Mouse (Mus musculus): ENCODE data around the gene Timm8a2. TPM values are rescaled to one million over a fixed set of nuclear protein-coding genes. Genes with fewer than 3 reads are reported as not detected.

Timm8a2 gene
- polyA plus RNA-seq, 1 experiment from 2014 or later, result not detected

DNA sequence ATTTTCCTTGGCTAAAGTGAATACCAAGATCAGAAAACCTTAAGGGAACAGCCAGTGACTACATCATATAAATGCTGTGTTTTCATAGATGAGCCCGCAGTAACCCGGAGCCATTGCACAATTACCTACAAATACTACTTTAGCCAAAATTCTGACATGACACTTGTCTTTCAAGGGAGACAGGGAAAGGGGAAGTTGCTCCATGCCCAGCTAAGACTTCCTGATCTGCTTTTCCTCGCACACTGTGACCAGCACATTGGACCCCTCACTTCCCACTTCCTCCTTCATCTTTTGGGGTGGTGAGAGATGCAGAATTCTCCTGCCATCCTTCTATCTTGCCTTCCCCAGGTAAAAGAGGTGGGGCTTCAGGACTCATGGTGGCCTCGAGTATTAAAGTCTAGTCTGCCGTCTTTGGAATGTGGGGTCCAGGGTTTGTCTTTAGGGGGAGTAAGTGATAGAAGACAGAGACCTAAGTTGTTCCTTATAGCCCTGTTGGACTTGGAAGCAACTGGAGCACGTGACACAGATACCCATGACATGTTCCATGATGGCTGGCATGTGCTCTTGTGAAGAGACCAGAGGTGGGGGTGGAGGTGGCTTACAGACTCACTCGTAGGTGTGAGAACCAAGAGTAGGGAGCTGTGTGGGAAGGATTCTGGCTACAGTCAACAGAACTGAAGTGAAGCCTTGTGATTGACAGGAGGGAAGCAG is 39.5 kb upstream of the Timm8a2 start:
- Histone ChIP-seq H3K4me3 (no peak overlapping the region), H3K4me1 (no peaks in the 10 kb centered on the region), H3K27ac (replicated peaks) (no peak overlapping the region), H3K4me2 (replicated peaks) (no peak overlapping the region), H3K36me3 (peaks cover 8% of the 10 kb centered on the region; the same call in 1 of the 2 replicates), H3K27me3 (no peaks in the 10 kb centered on the region), H3K9ac (replicated peaks) (no peak overlapping the region), H3K9me3 (no peaks in the 10 kb centered on the region)
- ATAC-seq (replicated peaks), result no peak
- 95% methylated on average over 7 of the region's 7 CpGs for WGBS

DNA sequence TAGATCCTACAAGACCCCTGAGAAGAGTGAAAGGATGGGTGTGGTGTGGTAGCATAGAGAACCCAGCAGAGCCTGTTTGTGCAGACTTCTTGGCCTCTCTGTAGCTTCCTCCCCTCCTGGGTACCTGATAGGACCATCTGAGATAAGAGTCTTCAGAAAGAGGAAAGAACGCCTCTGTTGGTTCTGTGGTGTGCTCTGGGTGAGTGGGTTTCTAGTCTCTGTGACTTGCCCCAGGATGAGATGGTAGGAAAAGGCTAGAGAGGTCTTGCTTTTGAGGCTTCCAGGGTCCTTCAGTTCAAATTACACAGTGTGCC is 39.0 kb upstream of the Timm8a2 start:
- ATAC-seq (replicated peaks), result no peak
- no peak overlapping the region for H3K9ac ChIP-seq (replicated peaks)
- no peak overlapping the region for H3K4me3 ChIP-seq
- no peak overlapping the region for H3K4me2 ChIP-seq (replicated peaks)
- no peaks in the 10 kb centered on the region for H3K9me3 ChIP-seq
- no peaks in the 10 kb centered on the region for H3K27me3 ChIP-seq
- 100% methylated on average over 1 of the region's 1 CpGs for WGBS
- no peaks in the 10 kb centered on the region for H3K4me1 ChIP-seq
- H3K36me3 ChIP-seq, result peaks cover 8% of the 10 kb centered on the region; the same call in 1 of the 2 replicates
- H3K27ac ChIP-seq (replicated peaks), result no peak overlapping the region

DNA sequence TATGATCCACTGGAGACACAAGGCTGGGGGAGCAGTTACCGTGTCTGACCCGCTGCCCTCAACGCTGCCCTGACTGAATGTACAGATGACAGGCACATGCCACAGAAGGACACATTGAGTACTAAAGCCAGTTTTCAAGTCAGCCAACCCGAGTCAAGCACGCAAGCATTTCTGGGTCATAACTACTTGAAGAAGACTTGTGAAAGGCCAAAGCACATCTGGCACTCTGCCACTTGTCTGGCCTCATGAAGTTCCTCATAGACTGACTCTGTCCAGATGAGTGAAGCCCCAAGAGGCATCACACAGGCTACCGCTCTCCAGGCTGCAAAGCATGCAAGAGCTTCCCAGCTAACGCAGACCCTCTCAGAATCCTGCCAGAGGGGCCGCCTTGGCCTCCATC is 37.7 kb upstream of the Timm8a2 start:
- ATAC-seq (replicated peaks), result no peak
- Histone ChIP-seq H3K4me3 (no peak overlapping the region), H3K4me1 (no peaks in the 10 kb centered on the region), H3K27ac (replicated peaks) (no peak overlapping the region), H3K9ac (replicated peaks) (no peak overlapping the region), H3K27me3 (no peaks in the 10 kb centered on the region), H3K4me2 (replicated peaks) (no peak overlapping the region), H3K36me3 (peaks cover 8% of the 10 kb centered on the region; the same call in 1 of the 2 replicates), H3K9me3 (no peaks in the 10 kb centered on the region)
- 94% methylated on average over 8 of the region's 8 CpGs for WGBS

DNA sequence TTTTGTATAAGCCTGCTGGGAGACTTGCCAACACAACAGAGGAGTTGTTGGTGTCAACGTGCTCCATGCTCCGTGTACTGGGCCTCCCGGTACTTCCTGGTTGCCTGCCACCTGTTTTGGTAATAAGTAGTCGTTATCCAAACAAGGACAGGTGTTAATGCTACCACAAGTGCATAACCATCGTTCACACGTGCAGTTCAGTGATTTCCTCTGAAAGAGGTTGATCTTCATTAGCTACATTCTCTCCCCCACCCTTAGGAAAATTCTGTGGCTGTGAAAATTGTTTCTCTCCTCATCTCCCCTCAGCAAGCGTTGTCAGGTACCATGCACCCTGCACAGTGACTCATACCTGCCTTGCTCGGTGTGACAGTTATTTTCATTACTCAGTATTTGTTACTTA is 35.0 kb upstream of the Timm8a2 start:
- H3K27me3 ChIP-seq, result no peaks in the 10 kb centered on the region
- H3K36me3 ChIP-seq, result peaks cover 8% of the 10 kb centered on the region; the same call in 1 of the 2 replicates
- H3K4me1 ChIP-seq, result no peaks in the 10 kb centered on the region
- H3K4me3 ChIP-seq, result no peak overlapping the region
- ATAC-seq (replicated peaks), result no peak
- WGBS, result 48% methylated on average over 8 of the region's 8 CpGs
- no peaks in the 10 kb centered on the region for H3K9me3 ChIP-seq
- H3K27ac ChIP-seq (replicated peaks), result no peak overlapping the region
- H3K4me2 ChIP-seq (replicated peaks), result no peak overlapping the region
- no peak overlapping the region for H3K9ac ChIP-seq (replicated peaks)

DNA sequence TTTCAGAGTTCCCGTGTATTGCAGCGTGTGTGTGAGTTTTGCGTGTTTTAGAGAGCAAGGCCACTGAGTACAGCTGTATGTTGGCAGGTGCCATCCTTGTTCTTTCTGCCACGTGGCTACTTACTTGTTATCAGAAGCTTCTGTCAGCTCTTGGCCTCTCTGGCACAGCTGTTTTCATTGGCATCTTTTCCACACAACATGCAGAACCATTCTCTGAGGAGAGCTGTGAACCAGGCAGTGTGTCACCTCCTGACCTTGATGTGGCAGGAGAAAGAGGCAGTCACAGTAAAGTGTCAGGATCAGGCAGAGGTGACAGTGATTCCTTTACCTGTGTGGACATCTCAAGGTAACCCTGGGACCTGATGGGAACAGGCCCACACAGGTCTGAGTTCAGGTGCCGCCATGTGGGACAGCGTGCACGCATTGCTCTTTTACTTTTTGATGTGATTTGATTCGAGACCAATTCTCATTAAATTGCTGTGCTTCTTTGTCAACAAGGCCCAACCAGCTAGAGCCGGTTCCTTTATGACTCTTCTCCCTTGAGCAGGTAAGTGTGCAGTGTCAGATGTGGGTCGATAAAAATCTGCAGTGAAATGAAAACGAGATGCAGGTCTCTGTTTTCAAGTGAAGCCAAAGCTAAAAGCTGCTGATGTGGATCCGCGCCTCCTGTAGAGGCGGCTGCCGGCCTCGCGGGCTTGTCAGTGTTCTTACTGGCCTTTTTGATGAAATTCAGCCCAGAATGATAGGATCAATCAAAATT is 33.9 kb upstream of the Timm8a2 start:
- no peak overlapping the region for H3K9ac ChIP-seq (replicated peaks)
- H3K4me1 ChIP-seq, result no peaks in the 10 kb centered on the region
- no peaks in the 10 kb centered on the region for H3K9me3 ChIP-seq
- no peak for ATAC-seq (replicated peaks)
- peaks cover 8% of the 10 kb centered on the region; the same call in 1 of the 2 replicates for H3K36me3 ChIP-seq
- H3K27ac ChIP-seq (replicated peaks), result no peak overlapping the region
- H3K4me3 ChIP-seq, result no peak overlapping the region
- no peak overlapping the region for H3K4me2 ChIP-seq (replicated peaks)
- no peaks in the 10 kb centered on the region for H3K27me3 ChIP-seq
- 91% methylated on average over 17 of the region's 17 CpGs for WGBS

DNA sequence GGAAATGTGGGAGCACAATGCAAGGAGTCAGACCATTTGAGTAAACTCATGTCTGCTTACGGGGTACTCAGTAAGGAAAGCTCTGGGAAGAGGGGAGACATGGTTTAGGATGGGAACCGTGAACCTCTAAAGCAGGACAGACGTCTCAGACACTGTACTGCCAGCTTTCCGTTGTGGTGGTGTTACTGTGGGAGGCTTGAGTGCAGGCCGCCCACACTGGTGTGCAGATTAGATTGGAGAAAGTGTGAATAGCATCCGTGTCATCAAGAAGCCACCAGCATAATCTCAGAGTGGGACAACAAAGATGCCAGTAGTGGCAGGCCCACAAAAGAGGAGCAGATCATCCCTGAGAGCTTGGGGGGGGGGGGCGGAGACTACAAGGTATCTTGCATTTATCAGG is 32.2 kb upstream of the Timm8a2 start:
- no peaks in the 10 kb centered on the region for H3K9me3 ChIP-seq
- no peak overlapping the region for H3K27ac ChIP-seq (replicated peaks)
- H3K9ac ChIP-seq (replicated peaks), result no peak overlapping the region

DNA sequence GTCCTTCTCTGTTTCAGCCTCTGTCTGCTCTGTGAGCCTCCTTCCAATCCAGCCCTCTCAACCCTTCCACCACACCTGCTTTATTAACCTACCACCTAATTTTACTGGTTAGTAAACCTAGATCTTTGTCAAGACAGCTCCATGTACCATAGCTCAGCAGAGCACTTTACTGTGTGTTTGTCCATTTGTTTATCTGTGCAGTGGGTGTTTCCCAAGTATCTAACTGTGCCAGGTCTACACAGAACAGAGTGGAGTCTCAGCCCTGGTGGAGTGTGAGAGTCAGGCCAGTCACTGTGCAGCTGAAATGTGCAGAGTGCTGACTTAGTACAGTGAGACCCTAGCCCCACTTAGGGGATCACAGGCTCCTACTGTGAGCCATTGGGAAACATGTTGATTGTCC is 30.7 kb upstream of the Timm8a2 start:
- no peaks in the 10 kb centered on the region for H3K9me3 ChIP-seq
- H3K4me1 ChIP-seq, result no peaks in the 10 kb centered on the region
- H3K9ac ChIP-seq (replicated peaks), result no peak overlapping the region
- H3K36me3 ChIP-seq, result peaks cover 3% of the 10 kb centered on the region; the same call in 1 of the 2 replicates
- ATAC-seq (replicated peaks), result no peak
- H3K27ac ChIP-seq (replicated peaks), result no peak overlapping the region
- no peaks in the 10 kb centered on the region for H3K27me3 ChIP-seq
- no peak overlapping the region for H3K4me3 ChIP-seq
- H3K4me2 ChIP-seq (replicated peaks), result no peak overlapping the region

More for the DNA sequence above, 32.2 kb upstream of the Timm8a2 start:
- Histone ChIP-seq H3K36me3 (no peaks in the 10 kb centered on the region), H3K4me1 (no peaks in the 10 kb centered on the region), H3K27me3 (no peaks in the 10 kb centered on the region), H3K4me2 (replicated peaks) (no peak overlapping the region), H3K4me3 (no peak overlapping the region)
- ATAC-seq (replicated peaks), result no peak
- 91% methylated on average over 7 of the region's 7 CpGs for WGBS

DNA sequence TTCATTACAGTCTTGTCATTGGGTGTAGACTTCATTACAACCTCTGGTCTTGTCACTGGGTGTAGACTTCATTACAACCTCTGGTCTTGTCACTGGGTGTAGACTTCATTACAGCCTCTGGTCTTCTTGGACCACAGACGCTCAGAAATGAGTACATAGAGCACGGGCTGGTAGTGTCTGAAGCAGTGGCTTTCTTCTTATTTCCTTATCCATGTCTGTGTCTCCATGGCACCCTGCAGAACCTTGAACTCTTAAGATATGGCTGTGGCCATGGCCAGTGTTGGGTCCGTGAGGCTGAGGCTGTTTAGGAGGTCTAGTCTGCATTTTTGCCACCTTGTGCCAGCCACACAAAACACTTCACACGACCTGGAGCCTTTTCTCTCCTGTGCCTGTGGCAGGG is 26.2 kb upstream of the Timm8a2 start:
- H3K27me3 ChIP-seq, result no peaks in the 10 kb centered on the region
- H3K9me3 ChIP-seq, result no peaks in the 10 kb centered on the region
- H3K4me1 ChIP-seq, result no peaks in the 10 kb centered on the region
- no peak overlapping the region for H3K4me3 ChIP-seq
- 90% methylated on average over 4 of the region's 4 CpGs for whole genome bisulfite sequencing
- H3K36me3 ChIP-seq, result peaks cover 5% of the 10 kb centered on the region; the same call in 1 of the 2 replicates
- ATAC-seq (replicated peaks), result no peak
- H3K27ac ChIP-seq (replicated peaks), result no peak overlapping the region
- no peak overlapping the region for H3K4me2 ChIP-seq (replicated peaks)
- no peak overlapping the region for H3K9ac ChIP-seq (replicated peaks)

DNA sequence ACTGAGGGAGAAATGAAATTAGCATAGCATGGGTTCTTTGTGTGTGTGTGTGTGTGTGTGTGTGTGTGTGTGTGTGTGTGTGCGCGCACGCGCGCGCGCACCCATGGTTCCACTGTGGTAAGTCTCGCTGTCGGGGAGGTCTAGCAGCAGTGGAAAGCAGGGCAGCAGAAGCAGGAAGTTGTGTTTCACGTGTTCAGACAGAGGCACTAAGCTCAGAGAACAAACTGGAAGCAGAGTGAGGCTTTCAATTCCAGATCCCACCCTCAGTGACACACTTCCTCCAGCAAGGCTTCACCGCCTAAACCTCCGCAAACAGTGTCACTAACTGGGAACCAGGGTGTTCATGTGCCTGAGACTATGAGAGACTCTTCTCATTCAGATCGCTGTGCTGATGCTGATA is 25.0 kb upstream of the Timm8a2 start:
- no peak overlapping the region for H3K4me3 ChIP-seq
- WGBS, result 94% methylated on average over 13 of the region's 13 CpGs
- no peaks in the 10 kb centered on the region for H3K27me3 ChIP-seq
- no peak for ATAC-seq (replicated peaks)
- peaks cover 5% of the 10 kb centered on the region; the same call in 1 of the 2 replicates for H3K36me3 ChIP-seq
- no peak overlapping the region for H3K4me2 ChIP-seq (replicated peaks)
- H3K27ac ChIP-seq (replicated peaks), result no peak overlapping the region
- H3K9ac ChIP-seq (replicated peaks), result no peak overlapping the region
- H3K9me3 ChIP-seq, result no peaks in the 10 kb centered on the region
- no peaks in the 10 kb centered on the region for H3K4me1 ChIP-seq

DNA sequence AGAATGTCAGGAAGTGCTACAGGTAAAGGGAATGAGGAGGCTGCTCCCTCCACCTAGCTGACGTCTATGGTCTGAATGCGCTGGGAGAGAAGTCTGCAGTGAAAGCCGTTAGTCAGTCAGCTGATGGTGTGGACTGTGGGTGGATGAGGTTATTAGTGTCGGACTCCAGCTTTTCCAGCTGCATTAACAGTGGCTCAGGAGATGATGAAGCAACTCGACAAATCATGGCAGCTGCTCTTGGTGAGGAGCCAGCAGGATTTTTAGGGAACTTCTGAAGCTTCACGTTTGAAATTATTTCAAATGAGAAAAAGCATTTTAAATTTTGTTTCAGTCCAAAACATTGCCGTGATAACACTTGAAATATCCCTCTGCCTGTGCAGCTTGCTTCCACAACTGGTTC is 24.2 kb upstream of the Timm8a2 start:
- 81% methylated on average over 7 of the region's 7 CpGs for WGBS
- Histone ChIP-seq H3K27ac (replicated peaks) (no peak overlapping the region), H3K9me3 (no peaks in the 10 kb centered on the region), H3K4me3 (no peak overlapping the region), H3K27me3 (no peaks in the 10 kb centered on the region), H3K36me3 (peaks cover 5% of the 10 kb centered on the region; the same call in 1 of the 2 replicates), H3K9ac (replicated peaks) (no peak overlapping the region), H3K4me1 (no peaks in the 10 kb centered on the region), H3K4me2 (replicated peaks) (no peak overlapping the region)
- ATAC-seq (replicated peaks), result no peak

DNA sequence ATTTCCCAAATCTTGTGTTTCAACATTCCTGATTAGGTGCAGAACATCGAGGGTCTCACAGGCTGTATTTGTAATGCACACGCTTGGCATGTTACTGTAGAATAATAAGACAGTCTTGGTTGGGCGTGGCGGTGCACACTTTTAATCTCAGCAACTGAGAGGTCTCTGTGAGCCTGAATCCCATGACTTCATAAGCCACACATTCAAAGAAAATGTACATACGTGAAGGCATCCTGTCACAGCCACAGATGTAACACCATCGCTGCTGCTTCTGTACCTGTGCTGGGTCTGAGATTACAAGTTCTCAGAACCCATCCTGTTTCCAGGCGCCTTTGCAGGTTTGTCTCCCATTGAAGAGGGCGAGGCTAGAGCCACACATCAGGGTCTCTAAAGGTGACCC is 22.7 kb upstream of the Timm8a2 start:
- Histone ChIP-seq H3K9me3 (no peaks in the 10 kb centered on the region), H3K4me1 (no peaks in the 10 kb centered on the region), H3K36me3 (peaks cover 5% of the 10 kb centered on the region; the same call in 1 of the 2 replicates), H3K27ac (replicated peaks) (no peak overlapping the region), H3K4me3 (no peak overlapping the region), H3K4me2 (replicated peaks) (no peak overlapping the region), H3K27me3 (no peaks in the 10 kb centered on the region), H3K9ac (replicated peaks) (no peak overlapping the region)
- 94% methylated on average over 8 of the region's 8 CpGs for WGBS
- no peak for ATAC-seq (replicated peaks)

DNA sequence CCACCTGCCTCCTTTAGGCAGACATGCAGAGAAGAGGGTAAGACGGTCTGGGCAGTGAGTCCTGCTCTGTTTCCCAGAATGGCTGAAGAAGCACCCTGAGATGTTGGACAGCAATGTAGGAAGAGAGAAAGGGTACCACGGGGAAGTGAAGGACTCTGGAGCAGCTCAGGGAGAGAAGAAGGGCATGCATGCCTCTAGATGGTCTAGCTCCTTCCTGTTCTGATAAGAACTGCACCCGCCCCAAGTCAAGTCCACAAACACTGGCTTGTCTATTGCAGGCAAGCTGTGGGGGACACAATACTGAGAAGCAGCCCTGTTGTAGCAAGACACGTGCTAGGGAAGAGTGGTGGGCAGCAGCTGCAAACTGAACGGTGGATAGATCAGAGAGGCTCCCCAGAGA is 22.3 kb upstream of the Timm8a2 start:
- 89% methylated on average over 5 of the region's 5 CpGs for WGBS
- no peak overlapping the region for H3K9ac ChIP-seq (replicated peaks)
- peaks cover 5% of the 10 kb centered on the region; the same call in 1 of the 2 replicates for H3K36me3 ChIP-seq
- H3K27me3 ChIP-seq, result no peaks in the 10 kb centered on the region
- H3K4me1 ChIP-seq, result no peaks in the 10 kb centered on the region
- no peak overlapping the region for H3K4me3 ChIP-seq
- H3K4me2 ChIP-seq (replicated peaks), result no peak overlapping the region
- no peak for ATAC-seq (replicated peaks)
- no peak overlapping the region for H3K27ac ChIP-seq (replicated peaks)
- no peaks in the 10 kb centered on the region for H3K9me3 ChIP-seq

All from forebrain, embryonic 15.5 days (tissue).